Mouse (Mus musculus): ENCODE results near the gene Nmur1. TPM values are rescaled to one million over a fixed set of nuclear protein-coding genes. Genes with fewer than 3 reads are reported as not detected.
"Not testable (repeated sequence)": the region's sequence is repeated elsewhere in the genome, so short reads cannot be mapped to it uniquely, and the experiment has no call there.

Gene Nmur1
- total RNA-seq, 2 experiments from 2014 or later = not detected

GRCm38 (mm10) chr1:86345069-86345468, 81.0 kb downstream of the Nmur1 start:
- no peak for ATAC-seq (replicated peaks; ENCODE audit: low FRiP score, low TSS enrichment, poor library complexity, severe bottlenecking)

GRCm38 (mm10) chr1:86343969-86344861, 81.8 kb downstream of the Nmur1 start:
- no peak for ATAC-seq (replicated peaks; ENCODE audit: low FRiP score, low TSS enrichment, poor library complexity, severe bottlenecking)

GRCm38 (mm10) chr1:86343087-86343645, 82.9 kb downstream of the Nmur1 start:
- peak; percentile 29 for ATAC-seq (replicated peaks; ENCODE audit: low FRiP score, low TSS enrichment, poor library complexity, severe bottlenecking)

- peak; percentile 8 for ATAC-seq (replicated peaks; ENCODE audit: low FRiP score, low TSS enrichment, poor library complexity, severe bottlenecking)
Observed at GRCm38 (mm10) chr1:86342371-86342770, 83.7 kb downstream of the Nmur1 start.

- ATAC-seq (replicated peaks; ENCODE audit: low FRiP score, low TSS enrichment, poor library complexity, severe bottlenecking) = not testable (repeated sequence)
Observed at GRCm38 (mm10) chr1:86341096-86341495, 84.9 kb downstream of the Nmur1 start.

- peak; percentile 53; the same call in 1 of the 2 replicates for ATAC-seq (replicated peaks; ENCODE audit: low FRiP score, low TSS enrichment, poor library complexity, severe bottlenecking)
Observed at GRCm38 (mm10) chr1:86339156-86339812, 86.7 kb downstream of the Nmur1 start.

GRCm38 (mm10) chr1:86336330-86336729, 89.7 kb downstream of the Nmur1 start:
- no peak for ATAC-seq (replicated peaks; ENCODE audit: low FRiP score, low TSS enrichment, poor library complexity, severe bottlenecking)

Other genes with a start within 250 kb of the Nmur1 start
- 1.4 and 2.4 TPM in 2 replicates for gene B3gnt7, start 123.4 kb downstream of the Nmur1 start, total RNA-seq (2014; fragmentation: Nextera tagmentation)
- 4.0 TPM in 1 of 2 replicates, not detected in the other for gene B3gnt7, start 123.4 kb downstream of the Nmur1 start, total RNA-seq (2017)
- 973 and 1,006 TPM in 2 replicates for gene Ncl, start 66.8 kb downstream of the Nmur1 start, total RNA-seq (2014; fragmentation: Nextera tagmentation)
- gene Ncl, start 66.8 kb downstream of the Nmur1 start, total RNA-seq (2017) = 1,472 and 1,577 TPM in 2 replicates
- not detected in 2 replicates for gene Tex44, start 101 bp upstream of the Nmur1 start, total RNA-seq (2014; fragmentation: Nextera tagmentation)
- gene Tex44, start 101 bp upstream of the Nmur1 start, total RNA-seq (2017) = not detected in 2 replicates
- 2,834 and 3,273 TPM in 2 replicates for gene Ptma, start 100.5 kb upstream of the Nmur1 start, total RNA-seq (2014; fragmentation: Nextera tagmentation)
- 4,983 and 7,914 TPM in 2 replicates for gene Ptma, start 100.5 kb upstream of the Nmur1 start, total RNA-seq (2017)
- 36.5 and 52.7 TPM in 2 replicates for gene Pde6d, start 156.4 kb upstream of the Nmur1 start, total RNA-seq (2014; fragmentation: Nextera tagmentation)
- gene Pde6d, start 156.4 kb upstream of the Nmur1 start, total RNA-seq (2017) = 13.2 TPM in 2 replicates
- gene Cops7b, start 156.7 kb upstream of the Nmur1 start, total RNA-seq (2014; fragmentation: Nextera tagmentation) = 21.2 and 25.6 TPM in 2 replicates
- gene Cops7b, start 156.7 kb upstream of the Nmur1 start, total RNA-seq (2017) = 17.2 and 19.1 TPM in 2 replicates
- not detected in 2 replicates for gene Nppc, start 244.3 kb upstream of the Nmur1 start, total RNA-seq (2014; fragmentation: Nextera tagmentation)
- 0.70 and 0.80 TPM in 2 replicates for gene Nppc, start 244.3 kb upstream of the Nmur1 start, total RNA-seq (2017)